Mouse (Mus musculus) testis, adult 2 months (tissue): Measurements from ENCODE around the gene Pdcd4.

Experiments
- CTCF ChIP-seq: fragments of 200-500 bp; IDR thresholded peaks from 2 replicates; pipeline ENCODE4 v1.5.1; 2012; ENCODE audit warnings: low read depth, mild to moderate bottlenecking, inconsistent platforms, low read length, moderate library complexity; ENCODE audit not compliant: control insufficient read depth, insufficient read depth, insufficient replicate concordance
- POLR2A ChIP-seq: fragments of 200-500 bp; IDR thresholded peaks from 2 replicates; pipeline ENCODE4 v1.6.1; 2012; ENCODE audit warnings: low read depth, mild to moderate bottlenecking, inconsistent platforms, low read length, moderate library complexity; ENCODE audit not compliant: control insufficient read depth

- TF ChIP-seq CTCF = no peak
- peak; percentile 88 for TF ChIP-seq POLR2A
Measured at GRCm38 (mm10) chr19:53902739-53903487, 10.9 kb downstream of the Pdcd4 start.
